Mouse (Mus musculus): ENCODE results near the gene Thsd4. TPM values are rescaled to one million over a fixed set of nuclear protein-coding genes. Genes with fewer than 3 reads are reported as not detected.

Gene Thsd4
- polyA plus RNA-seq, 1 experiment from 2014 or later, result 1.8 TPM

DNA sequence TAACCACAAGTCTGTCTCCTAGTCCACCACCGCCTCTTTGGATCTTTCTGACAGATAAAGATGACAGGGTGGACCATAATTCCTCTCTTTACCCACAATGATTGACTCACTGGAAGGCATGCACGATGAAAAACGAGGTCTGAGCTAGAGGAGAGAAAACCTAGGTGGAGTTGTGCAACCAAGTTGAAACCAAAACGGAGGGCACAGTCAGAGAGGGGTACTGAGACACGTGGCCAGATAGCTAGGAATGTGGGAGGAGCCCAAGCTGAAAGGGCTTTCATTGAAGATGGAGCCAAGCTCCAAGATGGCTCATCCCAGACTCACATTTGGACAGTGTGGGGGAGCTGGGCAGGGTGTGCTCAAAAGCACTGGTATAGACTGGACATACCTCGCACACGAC, 296.4 kb downstream of the Thsd4 start:
- POLR2A ChIA-PET, result no interaction called here
- in situ Hi-C loops (cut with MboI; ENCODE audit: low pct_unique_long_range_greater_than_20kb), result no loop called here
- ATAC-seq, result no peak
- CTCF ChIA-PET, result interaction anchor here (2.2 kb wide), 1 partner anchor 18 kb away, joined by 7 read pairs; no protein-coding TSS in a partner anchor
- DNase-seq (ENCODE audit: low read depth, low spot score), result no peak
- no peak for TF ChIP-seq CTCF (IDR thresholded peaks at IDR 0.05)
- H3K27me3 ChIP-seq, result no peaks in the 10 kb centered on the region

GRCm38 (mm10) chr9:60224039-60224695, 297.7 kb downstream of the Thsd4 start:
- in situ Hi-C loops (cut with MboI; ENCODE audit: low pct_unique_long_range_greater_than_20kb), result no loop called here
- CTCF ChIA-PET, result interaction anchor here (2.2 kb wide), 1 partner anchor 19 kb away, joined by 7 read pairs; no protein-coding TSS in a partner anchor
- ATAC-seq, result no peak
- H3K27me3 ChIP-seq, result no peaks in the 10 kb centered on the region
- no peak for TF ChIP-seq CTCF (IDR thresholded peaks at IDR 0.05)
- POLR2A ChIA-PET, result interaction anchor here (0.6 kb wide), 1 partner anchor 794 kb away, joined by 3 read pairs; no protein-coding TSS in a partner anchor
- no peak for DNase-seq (ENCODE audit: low read depth, low spot score)

DNA sequence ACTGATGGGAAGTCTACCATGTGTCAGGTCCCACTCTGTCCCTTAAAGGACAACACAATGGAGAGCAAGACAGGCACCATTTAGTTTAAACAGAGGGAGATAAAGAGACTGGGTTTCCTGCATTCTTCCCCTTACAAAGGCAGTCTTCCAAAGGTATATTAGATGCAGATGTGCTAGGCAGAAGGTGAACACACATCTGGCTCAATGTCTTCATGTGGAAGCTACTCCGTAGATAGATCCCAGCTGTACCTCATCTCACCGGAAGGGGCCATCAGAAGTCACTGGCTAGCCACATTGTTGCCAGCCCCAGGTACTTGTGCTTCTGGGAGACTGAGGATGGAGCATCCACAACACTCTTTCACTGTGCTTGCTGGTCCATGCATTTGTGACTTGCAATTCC, 301.4 kb downstream of the Thsd4 start:
- ChIA-PET CTCF (no interaction called here), POLR2A (no interaction called here)
- no peak for DNase-seq (ENCODE audit: low read depth, low spot score)
- H3K27me3 ChIP-seq, result no peaks in the 10 kb centered on the region
- TF ChIP-seq CTCF (IDR thresholded peaks at IDR 0.05), result no peak
- no peak for ATAC-seq
- in situ Hi-C loops (cut with MboI; ENCODE audit: low pct_unique_long_range_greater_than_20kb), result no loop called here

- ChIA-PET POLR2A (interaction anchor here (1.1 kb wide), 1 partner anchor 310 kb away, joined by 6 read pairs; no protein-coding TSS in a partner anchor), CTCF (no interaction called here)
- TF ChIP-seq CTCF (IDR thresholded peaks at IDR 0.05), result no peak
- DNase-seq (ENCODE audit: low read depth, low spot score) (no peak), ATAC-seq (no peak)
- in situ Hi-C loops (cut with MboI; ENCODE audit: low pct_unique_long_range_greater_than_20kb), result no loop called here
- no peaks in the 10 kb centered on the region for H3K27me3 ChIP-seq
Measured at GRCm38 (mm10) chr9:60218396-60218795, 303.4 kb downstream of the Thsd4 start.

DNA sequence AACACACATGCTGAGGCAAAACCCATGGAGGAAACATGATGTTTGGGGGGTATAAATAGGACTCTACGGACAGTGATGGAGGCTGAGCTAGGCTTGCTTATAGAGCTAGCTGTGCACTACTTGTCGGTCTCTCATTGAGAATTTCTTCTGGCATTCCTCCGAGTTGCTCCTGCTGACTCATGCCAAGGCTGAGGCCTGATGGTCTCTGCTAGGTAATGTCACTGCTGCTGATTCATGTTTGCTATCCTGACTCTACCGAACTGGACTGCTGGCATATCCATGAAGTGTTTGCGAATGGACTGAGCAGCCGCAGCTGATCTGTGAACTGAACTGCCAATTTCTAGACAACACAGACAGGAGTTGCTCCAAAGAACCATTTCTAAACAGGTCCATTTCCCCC, 305.8 kb downstream of the Thsd4 start:
- in situ Hi-C loops (cut with MboI; ENCODE audit: low pct_unique_long_range_greater_than_20kb), result no loop called here
- ChIA-PET POLR2A (no interaction called here), CTCF (no interaction called here)
- no peaks in the 10 kb centered on the region for H3K27me3 ChIP-seq
- ATAC-seq, result no peak
- DNase-seq (ENCODE audit: low read depth, low spot score), result no peak
- no peak for TF ChIP-seq CTCF (IDR thresholded peaks at IDR 0.05)

DNA sequence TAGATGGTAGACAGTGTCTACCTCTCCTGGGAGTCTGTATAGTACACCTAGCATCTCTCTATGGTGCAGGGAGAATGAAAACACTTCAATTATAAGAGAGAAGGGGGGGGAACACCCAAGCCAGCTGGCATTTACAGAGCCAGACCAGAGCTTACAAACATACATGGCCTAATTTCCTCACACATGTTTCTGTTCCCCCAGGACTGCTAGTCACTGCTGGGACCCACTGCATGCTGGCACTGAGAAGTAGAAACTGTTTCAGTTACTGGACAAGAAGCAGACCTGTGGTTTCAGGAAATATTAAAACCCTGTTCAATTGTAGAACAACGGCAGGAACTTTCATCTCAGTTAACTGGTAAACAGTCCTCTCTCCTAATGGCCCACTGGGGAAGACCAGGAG, 308.7 kb downstream of the Thsd4 start:
- ATAC-seq (no peak), DNase-seq (ENCODE audit: low read depth, low spot score) (no peak)
- CTCF ChIA-PET, result no interaction called here
- in situ Hi-C loops (cut with MboI; ENCODE audit: low pct_unique_long_range_greater_than_20kb), result no loop called here
- TF ChIP-seq CTCF (IDR thresholded peaks at IDR 0.05), result no peak
- POLR2A ChIA-PET, result no interaction called here
- no peaks in the 10 kb centered on the region for H3K27me3 ChIP-seq

DNA sequence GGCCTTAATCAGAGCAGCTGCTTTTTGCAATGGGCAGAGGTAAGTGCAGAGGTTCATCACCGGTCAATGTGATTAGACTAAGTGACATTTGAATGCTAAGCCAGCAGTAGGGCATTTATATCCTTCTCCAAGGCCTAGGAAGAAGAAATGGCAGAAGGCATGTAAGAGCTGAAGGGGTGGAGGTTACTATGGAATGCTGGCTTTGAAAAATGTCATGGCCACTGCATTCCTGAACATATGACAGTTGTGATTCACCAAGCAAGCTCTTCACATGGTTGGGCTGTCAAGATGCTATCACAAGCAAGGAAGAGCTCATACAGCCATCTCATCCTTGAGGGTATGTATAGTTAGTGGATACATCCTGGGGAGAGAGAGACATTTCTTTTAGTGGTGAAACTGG, 313.0 kb downstream of the Thsd4 start:
- in situ Hi-C loops (cut with MboI; ENCODE audit: low pct_unique_long_range_greater_than_20kb), result no loop called here
- no peak for TF ChIP-seq CTCF (IDR thresholded peaks at IDR 0.05)
- POLR2A ChIA-PET, result no interaction called here
- CTCF ChIA-PET, result no interaction called here
- DNase-seq (ENCODE audit: low read depth, low spot score) (no peak), ATAC-seq (no peak)
- no peaks in the 10 kb centered on the region for H3K27me3 ChIP-seq

GRCm38 (mm10) chr9:60203141-60203540, 318.7 kb downstream of the Thsd4 start:
- ChIA-PET POLR2A (no interaction called here), CTCF (no interaction called here)
- TF ChIP-seq CTCF (IDR thresholded peaks at IDR 0.05), result no peak
- no peak for DNase-seq (ENCODE audit: low read depth, low spot score)
- no peaks in the 10 kb centered on the region for H3K27me3 ChIP-seq
- no peak for ATAC-seq
- in situ Hi-C loops (cut with MboI; ENCODE audit: low pct_unique_long_range_greater_than_20kb), result no loop called here

DNA sequence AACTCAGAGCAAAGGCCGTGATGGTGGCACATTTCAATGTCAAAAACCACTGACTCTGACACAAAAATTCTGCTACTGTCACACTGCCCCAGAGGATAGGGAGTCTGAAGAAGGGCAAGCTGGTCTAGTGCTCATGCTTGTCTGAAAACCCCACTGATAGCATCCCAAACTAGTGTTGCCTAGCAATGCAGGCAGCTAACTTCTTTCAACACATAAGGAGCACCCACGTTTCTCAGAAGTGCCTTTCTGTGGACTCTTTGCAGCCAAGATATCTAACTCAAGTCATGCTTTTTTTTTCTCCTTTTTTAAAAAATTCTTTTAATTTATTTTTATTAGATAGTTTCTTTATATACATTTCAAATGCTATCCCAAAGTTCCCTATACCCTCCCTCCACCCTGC, 321.4 kb downstream of the Thsd4 start:
- H3K27me3 ChIP-seq, result no peaks in the 10 kb centered on the region
- ATAC-seq (no peak), DNase-seq (ENCODE audit: low read depth, low spot score) (no peak)
- no peak for TF ChIP-seq CTCF (IDR thresholded peaks at IDR 0.05)
- ChIA-PET POLR2A (no interaction called here), CTCF (no interaction called here)
- in situ Hi-C loops (cut with MboI; ENCODE audit: low pct_unique_long_range_greater_than_20kb), result no loop called here

DNA sequence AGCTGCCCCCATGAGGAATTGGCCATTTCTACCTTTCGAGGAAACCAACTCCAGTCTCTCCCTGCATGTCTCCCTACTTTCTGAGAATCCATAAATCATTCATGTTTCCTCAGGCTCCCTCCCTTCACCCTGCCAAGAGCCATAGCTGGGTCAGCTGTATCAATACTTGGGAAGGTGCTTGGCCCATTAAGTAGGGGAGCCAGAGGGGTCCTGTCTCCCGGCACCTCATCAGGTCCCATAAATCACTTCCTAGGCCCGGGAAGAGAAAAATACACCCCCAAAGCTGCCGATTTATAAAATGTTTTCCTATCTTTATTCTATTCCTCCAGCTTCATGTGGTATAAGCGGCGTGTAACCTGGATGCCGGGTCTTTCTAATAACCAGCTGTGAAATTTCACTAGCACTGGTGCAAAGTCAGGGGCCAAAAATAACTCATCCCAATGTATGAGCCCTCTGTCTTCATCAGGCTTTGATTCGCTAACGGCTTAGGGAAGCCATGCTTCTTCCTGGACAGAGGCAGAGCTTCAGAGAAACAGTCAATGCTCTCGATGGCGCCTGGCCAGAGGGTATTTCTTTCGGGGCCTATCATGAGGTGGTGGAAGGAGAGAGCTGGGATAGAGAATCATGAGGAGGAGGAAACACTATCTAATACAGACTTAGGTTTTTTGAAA, 323.2 kb downstream of the Thsd4 start:
- ATAC-seq (no peak), DNase-seq (ENCODE audit: low read depth, low spot score) (no peak)
- no peak for TF ChIP-seq CTCF (IDR thresholded peaks at IDR 0.05)
- in situ Hi-C loops (cut with MboI; ENCODE audit: low pct_unique_long_range_greater_than_20kb), result no loop called here
- ChIA-PET POLR2A (no interaction called here), CTCF (interaction anchor here (1.1 to 1.4 kb wide), 2 partner anchors 8 to 32 kb away, joined by 3 to 4 read pairs; no protein-coding TSS in a partner anchor)
- no peaks in the 10 kb centered on the region for H3K27me3 ChIP-seq

DNA sequence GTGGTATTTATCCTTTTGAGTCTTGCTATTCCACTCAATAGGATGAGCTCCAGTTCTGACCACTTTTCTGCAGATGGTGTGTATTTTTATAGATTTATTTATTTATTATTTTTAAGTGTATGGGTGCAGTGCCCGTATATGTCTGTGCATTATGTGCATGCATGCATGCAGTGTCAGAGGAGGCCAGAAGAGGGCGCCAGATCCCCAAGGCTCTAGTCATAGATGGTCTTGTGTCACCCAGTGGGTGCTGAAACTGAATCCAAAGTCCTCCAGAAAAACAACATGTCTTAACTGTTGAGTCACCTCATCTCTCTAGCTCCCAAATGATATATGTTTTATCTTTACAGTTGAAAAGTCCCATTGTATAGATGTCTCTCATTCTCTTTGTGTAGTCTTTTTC, 326.3 kb downstream of the Thsd4 start:
- DNase-seq (ENCODE audit: low read depth, low spot score), result no peak

More for the DNA sequence above, 326.3 kb downstream of the Thsd4 start:
- TF ChIP-seq CTCF (IDR thresholded peaks at IDR 0.05), result peak; percentile 60
- POLR2A ChIA-PET, result no interaction called here
- H3K27me3 ChIP-seq, result no peaks in the 10 kb centered on the region
- no peak for ATAC-seq
- in situ Hi-C loops (cut with MboI; ENCODE audit: low pct_unique_long_range_greater_than_20kb), result no loop called here
- CTCF ChIA-PET, result no interaction called here
